Mouse (Mus musculus) limb, embryonic 12.5 days (tissue): ENCODE data around the gene Creg2. TPM values are rescaled to one million over a fixed set of nuclear protein-coding genes. Genes with fewer than 3 reads are reported as not detected.
"Not testable (repeated sequence)": the region's sequence is repeated elsewhere in the genome, so short reads cannot be mapped to it uniquely, and the experiment has no call there.

Experiments used
- ATAC-seq: fragments of 200-750 bp; cut with Nextera tagmentation; 2 replicates; pipeline ENCODE4 v1.8.0; 2017; ENCODE audit warnings: low read depth, moderate TSS enrichment; ENCODE audit not compliant: insufficient number of reproducible peaks, insufficient read depth, low FRiP score, low TSS enrichment
- H3K27ac ChIP-seq: fragments of 300-500 bp; sonication (generic); 2 replicates; pipeline ENCODE4 v1.5.1; 2016; ENCODE audit warnings: mild to moderate bottlenecking, moderate library complexity
- H3K27me3 ChIP-seq: fragments of 300-500 bp; sonication (generic); 2 replicates; pipeline ENCODE4 v1.6.1; 2016; ENCODE audit warnings: mild to moderate bottlenecking, moderate library complexity
- H3K36me3 ChIP-seq: fragments of 300-500 bp; sonication (generic); 2 replicates; pipeline ENCODE4 v1.6.1; 2016; ENCODE audit warnings: mild to moderate bottlenecking, moderate library complexity
- H3K4me1 ChIP-seq: fragments of 300-500 bp; sonication (generic); replicated peaks from 2 replicates; pipeline ENCODE4 v1.6.1; 2016
- H3K4me2 ChIP-seq: fragments of 300-500 bp; sonication (generic); 2 replicates; pipeline ENCODE4 v1.6.1; 2016; ENCODE audit warnings: mild to moderate bottlenecking, moderate library complexity
- H3K4me3 ChIP-seq: fragments of 300-500 bp; sonication (generic); replicated peaks from 2 replicates; pipeline ENCODE4 v1.5.1; 2016; ENCODE audit warnings: mild to moderate bottlenecking
- H3K9ac ChIP-seq: fragments of 300-500 bp; sonication (generic); replicated peaks from 2 replicates; pipeline ENCODE4 v1.6.1; 2016; ENCODE audit warnings: mild to moderate bottlenecking, moderate library complexity
- H3K9me3 ChIP-seq: fragments of 300-500 bp; sonication (generic); 2 replicates; pipeline ENCODE4 v1.6.1; 2016; ENCODE audit warnings: mild to moderate bottlenecking, moderate library complexity
- WGBS: fragments of 180-500 bp; shearing (Covaris S2); methylation state at CpG from one replicate; pipeline ENCODE4 v1.1.7; 2016; 5-methylcytosine and 5-hydroxymethylcytosine counted together
- polyA plus RNA-seq: library from polyadenylated mRNA; unstranded; fragments of >200 nt; fragmentation: Nextera tagmentation; extraction: Ambion mirVana; gene quantifications from 2 replicates; pipeline ENCODE4 v1.2.1, GENCODE M21; 2016

Gene Creg2
- polyA plus RNA-seq, 1 experiment from 2014 or later = 0.23 TPM

- Histone ChIP-seq H3K27me3 (no peaks in the 10 kb centered on the region), H3K4me3 (no peak overlapping the region), H3K4me1 (no peaks in the 10 kb centered on the region), H3K9ac (no peak overlapping the region), H3K9me3 (no peaks in the 10 kb centered on the region), H3K36me3 (no peaks in the 10 kb centered on the region), H3K4me2 (no peak overlapping the region), H3K27ac (no peak overlapping the region)
- no peak for ATAC-seq
- WGBS = 53% methylated on average over 10 of the region's 10 CpGs
These were observed 57.4 kb downstream of the Creg2 start for GRCm38 (mm10) chr1:39593836-39594235.

GRCm38 (mm10) chr1:39592090-39592489, 59.2 kb downstream of the Creg2 start:
- no peak overlapping the region for H3K4me2 ChIP-seq
- WGBS = 74% methylated on average over 4 of the region's 4 CpGs
- ATAC-seq = no peak

GRCm38 (mm10) chr1:39591557-39591956, 59.7 kb downstream of the Creg2 start:
- not testable (repeated sequence) for H3K27ac ChIP-seq, H3K9me3 ChIP-seq, H3K27me3 ChIP-seq, H3K4me3 ChIP-seq, H3K4me2 ChIP-seq, ATAC-seq, H3K9ac ChIP-seq, H3K4me1 ChIP-seq, H3K36me3 ChIP-seq
- 57% methylated on average over 1 of the region's 1 CpGs for WGBS

More at GRCm38 (mm10) chr1:39592090-39592489, 59.2 kb downstream of the Creg2 start:
- Histone ChIP-seq H3K27ac (no peak overlapping the region), H3K9me3 (no peaks in the 10 kb centered on the region), H3K9ac (no peak overlapping the region), H3K27me3 (no peaks in the 10 kb centered on the region), H3K4me1 (no peaks in the 10 kb centered on the region), H3K4me3 (no peak overlapping the region), H3K36me3 (no peaks in the 10 kb centered on the region)

GRCm38 (mm10) chr1:39590193-39590592, 61.1 kb downstream of the Creg2 start:
- Histone ChIP-seq H3K9me3 (no peaks in the 10 kb centered on the region), H3K4me2 (no peak overlapping the region), H3K27me3 (no peaks in the 10 kb centered on the region), H3K4me3 (no peak overlapping the region), H3K4me1 (no peaks in the 10 kb centered on the region), H3K9ac (no peak overlapping the region), H3K27ac (no peak overlapping the region), H3K36me3 (no peaks in the 10 kb centered on the region)
- WGBS = 72% methylated on average over 5 of the region's 5 CpGs
- no peak for ATAC-seq

- no peak overlapping the region for H3K27ac ChIP-seq
- H3K27me3 ChIP-seq = no peaks in the 10 kb centered on the region
- H3K36me3 ChIP-seq = no peaks in the 10 kb centered on the region
- ATAC-seq = no peak
- H3K4me1 ChIP-seq = no peaks in the 10 kb centered on the region
- 67% methylated on average over 9 of the region's 9 CpGs for WGBS
- no peak overlapping the region for H3K4me3 ChIP-seq
- no peaks in the 10 kb centered on the region for H3K9me3 ChIP-seq
- no peak overlapping the region for H3K9ac ChIP-seq
- H3K4me2 ChIP-seq = no peak overlapping the region
These were observed 65.9 kb downstream of the Creg2 start for GRCm38 (mm10) chr1:39585416-39585815.

GRCm38 (mm10) chr1:39583173-39583572, 68.1 kb downstream of the Creg2 start:
- no peak overlapping the region for H3K9ac ChIP-seq
- WGBS = 93% methylated on average over 9 of the region's 9 CpGs
- no peaks in the 10 kb centered on the region for H3K9me3 ChIP-seq
- H3K4me1 ChIP-seq = no peaks in the 10 kb centered on the region
- H3K27ac ChIP-seq = no peak overlapping the region
- ATAC-seq = no peak
- no peaks in the 10 kb centered on the region for H3K36me3 ChIP-seq
- H3K27me3 ChIP-seq = no peaks in the 10 kb centered on the region
- H3K4me3 ChIP-seq = no peak overlapping the region
- no peak overlapping the region for H3K4me2 ChIP-seq

- H3K9ac ChIP-seq = no peak overlapping the region
- no peaks in the 10 kb centered on the region for H3K9me3 ChIP-seq
- no peak overlapping the region for H3K27ac ChIP-seq
- 84% methylated on average over 2 of the region's 3 CpGs for WGBS
- no peak for ATAC-seq
- H3K36me3 ChIP-seq = no peaks in the 10 kb centered on the region
- H3K4me2 ChIP-seq = no peak overlapping the region
- H3K4me1 ChIP-seq = peaks cover 6% of the 10 kb centered on the region
- H3K4me3 ChIP-seq = no peak overlapping the region
- H3K27me3 ChIP-seq = no peaks in the 10 kb centered on the region
These were observed 70.1 kb downstream of the Creg2 start for GRCm38 (mm10) chr1:39581215-39581614.

- Histone ChIP-seq H3K27ac (no peak overlapping the region), H3K4me1 (peaks cover 25% of the 10 kb centered on the region), H3K36me3 (no peaks in the 10 kb centered on the region), H3K9me3 (no peaks in the 10 kb centered on the region), H3K9ac (no peak overlapping the region), H3K4me2 (no peak overlapping the region), H3K4me3 (no peak overlapping the region), H3K27me3 (no peaks in the 10 kb centered on the region)
- 79% methylated on average over 6 of the region's 6 CpGs for WGBS
- no peak for ATAC-seq
These were observed 72.1 kb downstream of the Creg2 start for GRCm38 (mm10) chr1:39579139-39579538.

- H3K9ac ChIP-seq = no peak overlapping the region
- H3K27ac ChIP-seq = no peak overlapping the region
- ATAC-seq = no peak
- no peaks in the 10 kb centered on the region for H3K36me3 ChIP-seq
- no peaks in the 10 kb centered on the region for H3K9me3 ChIP-seq
- 66% methylated on average over 5 of the region's 5 CpGs for WGBS
- H3K4me3 ChIP-seq = no peak overlapping the region
- peaks cover 27% of the 10 kb centered on the region for H3K4me1 ChIP-seq
- H3K27me3 ChIP-seq = no peaks in the 10 kb centered on the region
- H3K4me2 ChIP-seq = no peak overlapping the region
These were observed 72.8 kb downstream of the Creg2 start for GRCm38 (mm10) chr1:39578446-39578845.

- Histone ChIP-seq H3K4me1 (peaks cover 30% of the 10 kb centered on the region), H3K36me3 (no peaks in the 10 kb centered on the region), H3K9me3 (no peaks in the 10 kb centered on the region), H3K4me2 (peak within 1 kb of the TSS; percentile 79), H3K27ac (peak within 1 kb of the TSS; percentile 99), H3K9ac (peak within 1 kb of the TSS; percentile 95), H3K27me3 (no peaks in the 10 kb centered on the region), H3K4me3 (peak within 1 kb of the TSS; percentile 92)
- WGBS = 1% methylated on average over 41 of the region's 49 CpGs
- peak; percentile 96 for ATAC-seq
These were observed 74.0 kb downstream of the Creg2 start, which contains the start of gene Rnf149 for GRCm38 (mm10) chr1:39577253-39577705. Gene Rnf149 (minus strand): TSS chr1:39577405.

GRCm38 (mm10) chr1:39576431-39577243, 74.6 kb downstream of the Creg2 start:
- Histone ChIP-seq H3K27me3 (no peaks in the 10 kb centered on the region), H3K4me1 (peaks cover 31% of the 10 kb centered on the region), H3K4me2 (peak overlapping the region; percentile 79), H3K36me3 (no peaks in the 10 kb centered on the region), H3K4me3 (peak overlapping the region; percentile 92), H3K9me3 (no peaks in the 10 kb centered on the region), H3K9ac (peak overlapping the region; percentile 95), H3K27ac (peak overlapping the region; percentile 99)
- peak; percentile 81 for ATAC-seq
- WGBS = under 1% methylated on average over 88 of the region's 88 CpGs
